Mouse (Mus musculus) heart, postnatal 0 days (tissue): Measurements from ENCODE around the gene Igf1r. TPM values are rescaled to one million over a fixed set of nuclear protein-coding genes. Genes with fewer than 3 reads are reported as not detected.

Source experiments
- ATAC-seq: fragments of 200-750 bp; cut with Nextera tagmentation; 2 replicates; pipeline ENCODE4 v1.8.0; 2017; ENCODE audit warnings: low read depth, moderate number of reproducible peaks, moderate library complexity; ENCODE audit not compliant: insufficient read depth
- DNase-seq: peaks from one replicate; pipeline ENCODE4 v3.0.0-alpha.2; 2016; ENCODE audit warnings: low spot score
- H3K27ac ChIP-seq: fragments of 300-500 bp; sonication (generic); 2 replicates; pipeline ENCODE4 v1.5.1; 2014; ENCODE audit warnings: low read depth, mild to moderate bottlenecking
- H3K27me3 ChIP-seq: fragments of 300-500 bp; sonication (generic); 2 replicates; pipeline ENCODE4 v1.6.1; 2014; ENCODE audit warnings: low read length, mixed read lengths; ENCODE audit not compliant: control insufficient read depth, insufficient read depth
- H3K36me3 ChIP-seq: fragments of 300-500 bp; sonication (generic); replicated peaks from 2 replicates; pipeline ENCODE4 v1.6.1; 2014; ENCODE audit warnings: low read length, mixed read lengths; ENCODE audit not compliant: control insufficient read depth, insufficient read depth
- H3K4me1 ChIP-seq: fragments of 300-500 bp; sonication (generic); 2 replicates; pipeline ENCODE4 v1.6.1; 2014; ENCODE audit warnings: antibody characterized with exemption; ENCODE audit not compliant: control insufficient read depth, insufficient read depth
- H3K4me2 ChIP-seq: fragments of 300-500 bp; sonication (generic); 2 replicates; pipeline ENCODE4 v1.6.1; 2014; ENCODE audit warnings: low read depth, mild to moderate bottlenecking, low read length, moderate library complexity
- H3K4me3 ChIP-seq: fragments of 300-500 bp; sonication (generic); 2 replicates; pipeline ENCODE4 v1.5.1; 2014; ENCODE audit warnings: low read depth, low read length
- H3K9ac ChIP-seq: fragments of 300-500 bp; sonication (generic); replicated peaks from 2 replicates; pipeline ENCODE4 v1.6.1; 2014; ENCODE audit warnings: low read depth, low read length, mixed read lengths
- H3K9me3 ChIP-seq: fragments of 300-500 bp; sonication (generic); replicated peaks from 2 replicates; pipeline ENCODE4 v1.6.1; 2016; ENCODE audit warnings: low read length; ENCODE audit not compliant: control insufficient read depth
- CTCF ChIP-seq: IDR thresholded peaks from 2 replicates; pipeline ENCODE4 v1.5.1; 2016; ENCODE audit warnings: antibody characterized with exemption, control low read depth, low read depth
- EP300 ChIP-seq: IDR thresholded peaks from 2 replicates; pipeline ENCODE4 v1.6.1; 2016; ENCODE audit warnings: antibody characterized with exemption, low read depth
- WGBS: fragments of 180-500 bp; shearing (Covaris S2); extraction: QIAGEN DNeasy Blood & Tissue Kit; methylation state at CpG from one replicate; pipeline ENCODE4 v1.1.7; 2014; 5-methylcytosine and 5-hydroxymethylcytosine counted together
- polyA plus RNA-seq: library from polyadenylated mRNA; unstranded; fragments of >200 nt; fragmentation: Nextera tagmentation; extraction: Ambion mirVana; gene quantifications from 2 replicates; pipeline ENCODE4 v1.2.1, GENCODE M21; 2015
- total RNA-seq: library from RNA; depleted of rRNA; stranded (reverse); fragments of >200 nt; gene quantifications from 2 replicates; pipeline ENCODE4 v1.2.3, GENCODE M21; 2014; ENCODE audit warnings: low replicate concordance

Igf1r gene
- total and polyA plus RNA-seq, 2 experiments from 2014 or later, result 8.8 to 41.8 TPM

DNA sequence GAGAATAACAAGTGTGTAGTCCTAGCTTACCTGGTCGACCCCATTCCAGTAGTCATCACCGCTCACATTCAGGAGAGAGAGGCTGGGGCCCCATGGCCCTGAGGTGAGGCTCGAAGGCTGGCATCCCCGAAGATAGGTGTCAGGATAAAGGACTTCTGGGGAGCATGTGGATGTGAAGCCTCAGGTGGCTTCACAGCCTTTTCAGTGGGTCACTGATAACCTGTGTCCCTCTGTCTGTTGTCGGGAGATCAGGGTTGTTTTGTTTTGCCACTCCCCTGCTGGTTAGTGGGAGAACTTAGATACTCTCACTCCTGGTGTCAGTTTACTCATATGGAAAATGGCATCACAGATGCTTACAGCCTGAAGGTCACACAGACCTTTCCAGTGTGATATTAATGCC, 32.9 kb downstream of the Igf1r start:
- no peak for ATAC-seq
- no peak for DNase-seq
- H3K4me3 ChIP-seq, result no peak overlapping the region
- no peaks in the 10 kb centered on the region for H3K9me3 ChIP-seq
- TF ChIP-seq EP300 (no peak), CTCF (no peak)
- WGBS, result 55% methylated on average over 5 of the region's 5 CpGs
- H3K27ac ChIP-seq, result no peak overlapping the region
- H3K36me3 ChIP-seq, result no peaks in the 10 kb centered on the region
- H3K9ac ChIP-seq, result no peak overlapping the region
- no peaks in the 10 kb centered on the region for H3K27me3 ChIP-seq
- H3K4me1 ChIP-seq, result peaks cover 21% of the 10 kb centered on the region; the same call in 1 of the 2 replicates
- H3K4me2 ChIP-seq, result no peak overlapping the region

- H3K9ac ChIP-seq, result no peak overlapping the region
- 81% methylated on average over 10 of the region's 10 CpGs for WGBS
- H3K4me2 ChIP-seq, result no peak overlapping the region
- H3K4me1 ChIP-seq, result peaks cover 21% of the 10 kb centered on the region; the same call in 1 of the 2 replicates
- DNase-seq, result no peak
- no peak for ATAC-seq
- H3K27ac ChIP-seq, result no peak overlapping the region
- TF ChIP-seq CTCF, result no peak
- no peaks in the 10 kb centered on the region for H3K9me3 ChIP-seq
- no peak overlapping the region for H3K4me3 ChIP-seq
- H3K27me3 ChIP-seq, result no peaks in the 10 kb centered on the region
- H3K36me3 ChIP-seq, result no peaks in the 10 kb centered on the region
These were observed 33.6 kb downstream of the Igf1r start for GRCm38 (mm10) chr7:67986277-67986676.

DNA sequence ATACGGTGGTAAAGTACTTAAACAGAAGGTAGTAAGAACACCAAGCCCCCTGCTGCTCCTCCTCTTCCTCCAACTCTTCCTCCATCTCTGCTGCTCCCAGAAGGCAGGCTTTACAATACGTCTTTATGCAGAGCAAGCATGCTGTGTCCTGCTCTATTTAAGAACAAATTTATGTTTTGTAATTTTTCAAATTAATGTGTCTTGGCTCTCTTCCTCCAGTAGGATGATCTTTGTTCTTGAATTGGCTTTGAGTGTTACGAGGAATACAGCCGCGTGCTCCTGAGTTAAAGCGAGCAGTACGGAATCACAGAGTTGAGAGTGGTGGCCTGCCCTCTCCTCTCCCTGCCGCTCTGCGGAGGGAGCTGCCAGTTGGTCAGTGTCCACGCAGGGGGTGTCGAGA, 34.2 kb downstream of the Igf1r start:
- no peak overlapping the region for H3K4me2 ChIP-seq
- no peak for DNase-seq
- H3K36me3 ChIP-seq, result no peaks in the 10 kb centered on the region
- H3K9me3 ChIP-seq, result no peaks in the 10 kb centered on the region
- no peak overlapping the region for H3K9ac ChIP-seq
- no peak overlapping the region for H3K27ac ChIP-seq
- no peak for ATAC-seq
- TF ChIP-seq EP300 (no peak), CTCF (no peak)
- 81% methylated on average over 11 of the region's 11 CpGs for WGBS
- peaks cover 16% of the 10 kb centered on the region; the same call in 1 of the 2 replicates for H3K4me1 ChIP-seq
- no peaks in the 10 kb centered on the region for H3K27me3 ChIP-seq
- H3K4me3 ChIP-seq, result no peak overlapping the region

- Histone ChIP-seq H3K9ac (no peak overlapping the region), H3K9me3 (no peaks in the 10 kb centered on the region), H3K4me3 (no peak overlapping the region), H3K36me3 (no peaks in the 10 kb centered on the region), H3K4me1 (peaks cover 31% of the 10 kb centered on the region), H3K27ac (no peak overlapping the region), H3K4me2 (no peak overlapping the region), H3K27me3 (no peaks in the 10 kb centered on the region)
- no peak for ATAC-seq
- TF ChIP-seq EP300 (no peak), CTCF (no peak)
- 28% methylated on average over 2 of the region's 2 CpGs for WGBS
- DNase-seq, result no peak
These were observed 36.7 kb downstream of the Igf1r start for GRCm38 (mm10) chr7:67989376-67989775.

GRCm38 (mm10) chr7:67993614-67994013, 41.0 kb downstream of the Igf1r start:
- H3K36me3 ChIP-seq, result no peaks in the 10 kb centered on the region
- ATAC-seq (no peak), DNase-seq (no peak)
- H3K9me3 ChIP-seq, result no peaks in the 10 kb centered on the region
- TF ChIP-seq CTCF, result no peak
- no peak for TF ChIP-seq EP300
- 53% methylated on average over 4 of the region's 4 CpGs for WGBS
- no peak overlapping the region for H3K4me3 ChIP-seq
- H3K9ac ChIP-seq, result no peak overlapping the region
- H3K27ac ChIP-seq, result no peak overlapping the region
- peaks cover 52% of the 10 kb centered on the region for H3K4me1 ChIP-seq
- no peak overlapping the region for H3K4me2 ChIP-seq
- H3K27me3 ChIP-seq, result no peaks in the 10 kb centered on the region

- ATAC-seq, result no peak
- Histone ChIP-seq H3K9me3 (no peaks in the 10 kb centered on the region), H3K4me1 (peaks cover 50% of the 10 kb centered on the region), H3K4me2 (no peak overlapping the region), H3K36me3 (no peaks in the 10 kb centered on the region), H3K4me3 (no peak overlapping the region), H3K9ac (no peak overlapping the region), H3K27me3 (no peaks in the 10 kb centered on the region), H3K27ac (no peak overlapping the region)
- TF ChIP-seq CTCF, result no peak
- 32% methylated on average over 7 of the region's 7 CpGs for WGBS
- no peak for DNase-seq
These were observed 41.8 kb downstream of the Igf1r start for GRCm38 (mm10) chr7:67994346-67994858.
